Mouse (Mus musculus) neural tube, embryonic 11.5 days (tissue): ENCODE results near the gene A630010A05Rik. TPM values are rescaled to one million over a fixed set of nuclear protein-coding genes. Genes with fewer than 3 reads are reported as not detected.
"Not testable (repeated sequence)": the region's sequence is repeated elsewhere in the genome, so short reads cannot be mapped to it uniquely, and the experiment has no call there.

ENCODE experiments used
- ATAC-seq: fragments of 200-750 bp; cut with Nextera tagmentation; 2 replicates; pipeline ENCODE4 v1.8.0; 2017; ENCODE audit warnings: moderate number of reproducible peaks, mild to moderate bottlenecking, moderate TSS enrichment, moderate library complexity; ENCODE audit not compliant: insufficient read depth, low FRiP score, low TSS enrichment
- DNase-seq: peaks from one replicate; pipeline ENCODE4 v3.0.0-alpha.2; 2015; ENCODE audit warnings: low spot score
- H3K27ac ChIP-seq: fragments of 300-500 bp; sonication (generic); 2 replicates; pipeline ENCODE4 v1.5.1; 2014; ENCODE audit warnings: low read depth, mild to moderate bottlenecking, low read length
- H3K27me3 ChIP-seq: fragments of 300-500 bp; sonication (generic); 2 replicates; pipeline ENCODE4 v1.6.1; 2014; ENCODE audit warnings: mild to moderate bottlenecking, low read length, mixed read lengths; ENCODE audit not compliant: control insufficient read depth, insufficient read depth
- H3K36me3 ChIP-seq: fragments of 300-500 bp; sonication (generic); 2 replicates; pipeline ENCODE4 v1.6.1; 2014; ENCODE audit warnings: mild to moderate bottlenecking, low read length, moderate library complexity, mixed read lengths; ENCODE audit not compliant: control insufficient read depth, insufficient read depth
- H3K4me1 ChIP-seq: fragments of 300-500 bp; sonication (generic); 2 replicates; pipeline ENCODE4 v1.6.1; 2014; ENCODE audit warnings: low read length, mixed read lengths; ENCODE audit not compliant: control insufficient read depth, insufficient read depth
- H3K4me2 ChIP-seq: fragments of 300-500 bp; sonication (generic); 2 replicates; pipeline ENCODE4 v1.6.1; 2014; ENCODE audit warnings: low read depth, mild to moderate bottlenecking, moderate library complexity
- H3K4me3 ChIP-seq: fragments of 300-500 bp; sonication (generic); 2 replicates; pipeline ENCODE4 v1.5.1; 2014; ENCODE audit warnings: low read depth, low read length
- H3K9ac ChIP-seq: fragments of 300-500 bp; sonication (generic); 2 replicates; pipeline ENCODE4 v1.6.1; 2014; ENCODE audit warnings: mild to moderate bottlenecking, low read length
- H3K9me3 ChIP-seq: fragments of 300-500 bp; sonication (generic); 2 replicates; pipeline ENCODE4 v1.6.1; 2016; ENCODE audit warnings: low read length; ENCODE audit not compliant: control insufficient read depth
- WGBS: fragments of 180-500 bp; shearing (Covaris S2); extraction: QIAGEN DNeasy Blood & Tissue Kit; methylation state at CpG from one replicate; pipeline ENCODE4 v1.1.7; 2014; 5-methylcytosine and 5-hydroxymethylcytosine counted together
- polyA plus RNA-seq: library from polyadenylated mRNA; unstranded; fragments of >200 nt; fragmentation: Nextera tagmentation; extraction: Ambion mirVana; gene quantifications from 2 replicates; pipeline ENCODE4 v1.2.1, GENCODE M21; 2014

Gene A630010A05Rik
- polyA plus RNA-seq = not detected in 2 replicates

GRCm38 (mm10) chr16:14562017-14562416 lies at the start of gene A630010A05Rik:
TSS of gene A630010A05Rik (plus strand) at chr16:14562317.
- Histone ChIP-seq H3K9me3 (no peaks in the 10 kb centered on the region), H3K4me3 (no peak within 1 kb of the TSS), H3K9ac (no peak within 1 kb of the TSS), H3K36me3 (no peaks in the 10 kb centered on the region), H3K4me2 (no peak within 1 kb of the TSS), H3K27ac (no peak within 1 kb of the TSS), H3K27me3 (no peaks in the 10 kb centered on the region), H3K4me1 (no peaks in the 10 kb centered on the region)
- DNase-seq (no peak), ATAC-seq (no peak)
- whole genome bisulfite sequencing = 100% methylated on average over 1 of the region's 1 CpGs

GRCm38 (mm10) chr16:14535766-14536165 lies 26.4 kb upstream of the A630010A05Rik start:
- no peaks in the 10 kb centered on the region for H3K36me3 ChIP-seq
- DNase-seq (no peak), ATAC-seq (no peak)

GRCm38 (mm10) chr16:14557191-14557590 lies 4.9 kb upstream of the A630010A05Rik start:
- not testable (repeated sequence) for DNase-seq, H3K4me3 ChIP-seq, H3K27ac ChIP-seq, H3K4me2 ChIP-seq, H3K27me3 ChIP-seq, H3K9ac ChIP-seq, H3K9me3 ChIP-seq, H3K4me1 ChIP-seq, H3K36me3 ChIP-seq, ATAC-seq
- WGBS = 72% methylated on average over 1 of the region's 1 CpGs

More at GRCm38 (mm10) chr16:14535766-14536165, 26.4 kb upstream of the A630010A05Rik start:
- Histone ChIP-seq H3K27me3 (no peaks in the 10 kb centered on the region), H3K4me2 (no peak overlapping the region), H3K9ac (no peak overlapping the region), H3K27ac (no peak overlapping the region), H3K9me3 (no peaks in the 10 kb centered on the region), H3K4me3 (no peak overlapping the region), H3K4me1 (no peaks in the 10 kb centered on the region)

Other genes starting within 250 kb of the A630010A05Rik start
- gene Fopnl, start 244.9 kb upstream of the A630010A05Rik start, polyA plus RNA-seq = 154 and 159 TPM in 2 replicates
- gene Abcc1, start 200.8 kb upstream of the A630010A05Rik start, polyA plus RNA-seq = 7.0 and 7.5 TPM in 2 replicates